Mouse (Mus musculus): ENCODE measurements around the gene Igdcc4. TPM values are rescaled to one million over a fixed set of nuclear protein-coding genes. Genes with fewer than 3 reads are reported as not detected.
A peak's percentile ranks its signal among the peaks of the same experiment; 100 is the strongest.
"Not testable (repeated sequence)": the region's sequence is repeated elsewhere in the genome, so short reads cannot be mapped to it uniquely, and the experiment has no call there.

Igdcc4 gene
- polyA plus RNA-seq (2015; fragmentation: Nextera tagmentation; extraction: Ambion mirVana), result 27.3 and 30.6 TPM in 2 replicates

DNA sequence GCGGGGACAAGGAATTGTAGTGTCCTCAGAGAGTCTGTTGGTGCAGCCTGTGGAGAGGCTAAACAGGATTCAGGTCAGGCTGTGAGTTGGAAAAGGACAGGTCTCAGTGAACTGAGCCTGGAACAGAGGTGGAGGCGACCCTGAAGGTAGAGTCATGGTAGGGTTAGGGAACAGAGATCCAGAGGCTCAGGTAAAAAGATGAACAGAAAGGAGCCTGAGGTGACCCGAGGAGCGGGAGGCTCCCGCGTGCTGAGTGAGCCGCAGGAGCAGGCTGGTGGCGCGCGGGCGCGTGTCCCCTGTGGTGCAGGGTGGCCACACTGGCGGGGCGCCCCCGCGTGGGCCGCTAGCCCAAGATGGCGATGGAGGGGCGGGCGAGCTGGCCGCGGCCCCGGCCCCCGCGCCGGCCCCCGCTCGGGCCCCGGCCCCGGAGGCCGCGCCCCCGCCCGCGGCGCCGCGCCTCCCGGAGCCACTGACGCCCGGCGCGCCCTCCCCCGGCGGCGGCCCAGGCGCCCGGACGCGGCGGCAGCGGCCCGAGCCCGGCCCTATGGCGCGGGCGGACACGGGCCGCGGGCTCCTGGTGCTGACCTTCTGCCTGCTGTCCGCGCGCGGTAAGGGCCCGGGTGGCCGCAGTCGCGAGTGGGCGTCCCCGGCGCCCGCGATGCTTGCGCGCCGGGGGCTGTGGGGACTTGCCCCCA lies at the start of gene Igdcc4:
Gene Igdcc4 (plus strand): TSS at position 496 of the 695 bp plus-strand sequence.
- 2% methylated on average over 49 of the region's 76 CpGs for WGBS
- ATAC-seq (ENCODE audit: insufficient read depth, low FRiP score, low read depth), result peak; percentile 6; the same call in 1 of the 2 replicates
- no peaks in the 10 kb centered on the region for H3K9me3 ChIP-seq

DNA sequence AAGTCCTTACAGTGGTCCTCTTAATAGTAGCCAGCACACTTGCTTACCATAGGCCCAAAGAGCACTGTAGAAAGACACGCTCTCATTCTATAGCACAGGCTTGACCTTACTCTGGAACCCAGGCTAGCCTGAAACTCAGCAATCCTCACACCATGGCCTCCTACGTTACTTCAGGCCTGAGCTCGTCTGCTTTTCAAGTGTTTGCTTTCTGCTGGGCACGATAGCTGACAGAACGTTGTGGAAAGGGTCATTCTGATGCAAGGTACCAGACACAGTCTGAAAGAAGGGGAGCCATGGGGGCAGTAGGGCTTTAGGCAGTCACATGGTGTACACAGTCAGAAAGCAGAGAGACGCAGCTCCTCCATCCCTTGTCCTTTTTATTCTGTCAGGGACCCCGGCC lies 37.0 kb upstream of the Igdcc4 start:
- no peak overlapping the region for H3K4me3 ChIP-seq (replicated peaks)
- peaks cover 38% of the 10 kb centered on the region for H3K36me3 ChIP-seq
- H3K4me1 ChIP-seq, result no peaks in the 10 kb centered on the region
- 87% methylated on average over 7 of the region's 7 CpGs for WGBS
- no peaks in the 10 kb centered on the region for H3K9me3 ChIP-seq
- no peak overlapping the region for H3K27ac ChIP-seq
- ATAC-seq (ENCODE audit: insufficient read depth, low FRiP score, low read depth), result no peak
- H3K4me2 ChIP-seq, result no peak overlapping the region
- H3K9ac ChIP-seq, result no peak overlapping the region
- no peaks in the 10 kb centered on the region for H3K27me3 ChIP-seq (replicated peaks)

More for the DNA sequence above, at the start of gene Igdcc4:
- peak within 1 kb of the TSS; percentile 82 for H3K4me3 ChIP-seq (replicated peaks)
- H3K27ac ChIP-seq, result peak within 1 kb of the TSS; percentile 91
- peaks cover 20% of the 10 kb centered on the region; the same call in 1 of the 2 replicates for H3K4me1 ChIP-seq
- H3K27me3 ChIP-seq (replicated peaks), result no peaks in the 10 kb centered on the region
- H3K9ac ChIP-seq, result peak within 1 kb of the TSS; percentile 82
- no peaks in the 10 kb centered on the region for H3K36me3 ChIP-seq
- peak within 1 kb of the TSS; percentile 95 for H3K4me2 ChIP-seq

DNA sequence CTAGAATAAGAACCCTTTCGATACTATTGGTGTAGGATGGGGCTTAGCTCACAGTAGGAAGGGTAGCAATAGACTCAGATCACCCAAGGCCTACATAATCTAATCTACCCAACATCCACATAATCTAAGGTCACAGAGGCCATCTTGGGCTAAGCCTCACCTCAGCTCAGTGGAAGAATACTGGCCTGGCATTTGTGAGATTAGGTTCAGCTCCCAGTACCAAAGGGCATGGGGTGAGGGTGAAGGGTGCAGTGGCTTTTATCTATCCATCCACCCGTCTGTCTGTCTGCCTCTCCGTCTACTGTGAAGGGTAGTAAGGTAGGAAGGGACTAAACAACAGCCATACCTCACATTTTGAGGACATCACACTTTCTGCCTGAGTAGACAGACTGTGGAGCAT lies 30.7 kb upstream of the Igdcc4 start:
- peak; percentile 80; the same call in 1 of the 2 replicates for ATAC-seq (ENCODE audit: insufficient read depth, low FRiP score, low read depth)

DNA sequence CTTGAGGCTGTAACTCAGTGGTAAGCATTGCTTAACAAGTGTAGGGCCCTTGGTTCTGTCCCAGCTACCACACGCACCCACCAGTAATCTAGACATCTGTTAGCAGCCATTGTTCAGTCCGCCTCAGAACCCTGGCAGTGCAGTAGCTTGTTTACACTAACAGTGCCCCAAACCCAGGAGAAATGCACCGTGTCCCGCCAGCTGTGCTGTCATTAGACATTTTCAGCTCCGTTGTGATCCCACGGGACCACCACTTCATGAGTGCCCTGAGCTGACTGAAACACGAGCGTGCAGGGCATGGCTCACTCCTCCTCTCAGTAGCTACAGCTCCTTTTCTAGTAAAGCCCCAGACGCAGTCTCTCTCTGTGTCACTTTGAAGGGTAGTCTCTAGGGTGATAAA lies 27.7 kb upstream of the Igdcc4 start:
- H3K4me1 ChIP-seq, result no peaks in the 10 kb centered on the region
- H3K4me2 ChIP-seq, result no peak overlapping the region
- H3K36me3 ChIP-seq, result peaks cover 19% of the 10 kb centered on the region
- no peak overlapping the region for H3K4me3 ChIP-seq (replicated peaks)
- WGBS, result 66% methylated on average over 9 of the region's 9 CpGs
- H3K9ac ChIP-seq, result no peak overlapping the region
- no peak overlapping the region for H3K27ac ChIP-seq
- no peak for ATAC-seq (ENCODE audit: insufficient read depth, low FRiP score, low read depth)
- no peaks in the 10 kb centered on the region for H3K9me3 ChIP-seq
- no peaks in the 10 kb centered on the region for H3K27me3 ChIP-seq (replicated peaks)

More for the DNA sequence above, 30.7 kb upstream of the Igdcc4 start:
- Histone ChIP-seq H3K36me3 (peaks cover 18% of the 10 kb centered on the region), H3K27ac (no peak overlapping the region), H3K9me3 (no peaks in the 10 kb centered on the region), H3K4me3 (replicated peaks) (no peak overlapping the region), H3K9ac (no peak overlapping the region), H3K4me2 (no peak overlapping the region), H3K4me1 (no peaks in the 10 kb centered on the region), H3K27me3 (replicated peaks) (no peaks in the 10 kb centered on the region)
- 82% methylated on average over 3 of the region's 3 CpGs for WGBS

DNA sequence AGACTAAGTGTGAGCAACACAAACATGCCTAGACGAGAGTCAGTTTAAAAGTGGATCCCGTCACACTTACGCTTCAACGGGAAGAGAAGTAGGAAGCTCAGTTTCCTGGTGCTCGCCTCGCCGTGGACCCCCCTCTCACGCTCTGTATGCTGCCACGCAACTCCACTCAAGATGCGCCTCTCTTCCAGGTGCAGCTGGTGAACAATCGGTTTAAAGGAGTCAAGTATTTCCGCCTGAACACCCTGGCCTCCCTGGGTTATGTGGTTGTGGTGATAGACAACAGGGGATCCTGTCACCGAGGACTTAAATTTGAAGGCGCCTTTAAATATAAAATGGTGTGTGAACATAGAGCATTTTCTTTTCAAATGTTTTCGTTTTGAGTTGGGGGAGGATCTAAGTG lies 27.0 kb upstream of the Igdcc4 start:
- H3K4me1 ChIP-seq, result no peaks in the 10 kb centered on the region
- H3K36me3 ChIP-seq, result peaks cover 24% of the 10 kb centered on the region
- H3K4me3 ChIP-seq (replicated peaks), result no peak overlapping the region
- no peak overlapping the region for H3K27ac ChIP-seq
- WGBS, result 88% methylated on average over 15 of the region's 15 CpGs
- no peaks in the 10 kb centered on the region for H3K9me3 ChIP-seq
- no peak for ATAC-seq (ENCODE audit: insufficient read depth, low FRiP score, low read depth)
- H3K9ac ChIP-seq, result no peak overlapping the region
- H3K4me2 ChIP-seq, result no peak overlapping the region
- H3K27me3 ChIP-seq (replicated peaks), result no peaks in the 10 kb centered on the region

DNA sequence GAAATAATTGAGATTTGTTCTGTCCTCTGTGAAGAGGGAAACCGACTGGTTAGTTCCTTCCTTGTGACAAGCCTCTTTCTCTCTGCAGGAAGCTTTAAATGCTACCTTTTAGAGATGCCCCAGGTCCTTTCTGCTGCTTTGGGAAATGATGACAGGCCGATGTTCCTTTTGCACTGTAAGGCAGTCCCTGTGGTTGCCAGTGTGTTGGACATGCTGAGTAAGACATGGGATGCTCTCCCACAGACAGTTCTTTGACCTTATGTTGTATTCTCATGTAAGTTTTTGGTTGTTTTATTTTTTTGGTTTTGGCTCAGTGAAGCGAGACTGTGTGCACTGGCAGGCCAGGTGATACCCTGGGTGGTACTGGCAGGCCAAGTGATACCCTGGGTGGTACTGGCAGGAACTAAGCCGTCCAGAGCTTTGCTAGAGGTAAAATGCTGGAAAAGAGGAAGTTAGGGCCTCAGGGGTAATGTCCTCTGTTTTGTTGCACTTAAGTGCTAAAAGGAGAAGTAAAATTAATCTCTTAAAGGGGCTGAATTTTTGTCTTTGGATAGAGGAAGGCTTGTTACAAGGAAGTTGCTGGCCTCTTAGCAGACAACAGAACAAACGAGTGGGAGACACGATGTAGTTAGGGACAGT lies 26.3 kb upstream of the Igdcc4 start:
- no peak overlapping the region for H3K9ac ChIP-seq
- no peak for ATAC-seq (ENCODE audit: insufficient read depth, low FRiP score, low read depth)
- H3K4me1 ChIP-seq, result no peaks in the 10 kb centered on the region
- H3K9me3 ChIP-seq, result no peaks in the 10 kb centered on the region
- no peaks in the 10 kb centered on the region for H3K27me3 ChIP-seq (replicated peaks)
- H3K27ac ChIP-seq, result no peak overlapping the region
- 82% methylated on average over 6 of the region's 6 CpGs for WGBS
- H3K36me3 ChIP-seq, result peaks cover 20% of the 10 kb centered on the region
- no peak overlapping the region for H3K4me3 ChIP-seq (replicated peaks)
- H3K4me2 ChIP-seq, result no peak overlapping the region

DNA sequence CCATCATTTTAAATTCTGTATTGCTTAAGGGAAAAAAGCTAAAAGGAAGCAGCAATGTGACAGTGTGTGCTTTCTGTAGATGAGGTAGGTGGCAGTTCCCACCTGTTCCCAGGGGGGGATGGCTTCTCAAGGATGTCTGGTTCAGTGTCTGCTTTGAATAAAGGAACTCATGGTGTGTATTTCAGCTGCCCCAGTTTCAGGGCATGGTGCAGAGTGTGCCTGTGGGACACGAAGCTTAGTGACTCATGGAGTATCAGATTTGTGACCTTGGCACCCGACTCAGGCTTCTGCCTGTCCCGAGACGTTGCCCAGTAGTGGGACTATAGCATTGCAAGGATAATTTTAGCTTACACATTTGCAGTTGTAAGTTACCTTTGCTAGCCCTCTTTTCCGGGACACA lies 23.8 kb upstream of the Igdcc4 start:
- no peak overlapping the region for H3K9ac ChIP-seq
- WGBS, result 86% methylated on average over 5 of the region's 5 CpGs

DNA sequence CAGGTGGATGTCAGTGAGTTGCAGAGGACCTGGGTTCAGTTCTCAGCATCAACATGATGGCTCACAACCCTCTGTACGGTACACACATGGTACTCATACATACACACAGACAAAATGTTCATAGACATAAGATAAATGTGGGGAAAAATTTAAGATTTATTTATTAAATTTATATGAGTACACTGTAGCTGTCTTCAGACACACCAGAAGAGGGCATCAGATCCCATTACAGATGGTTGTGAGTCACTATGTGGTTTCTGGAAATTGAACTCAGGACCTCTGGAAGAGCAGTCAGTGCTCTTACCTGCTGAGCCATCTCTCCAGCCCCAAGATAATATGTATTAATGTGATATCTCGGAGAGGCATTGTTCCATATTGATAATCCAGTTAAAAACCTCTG lies 21.1 kb upstream of the Igdcc4 start:
- not testable (repeated sequence) for H3K9me3 ChIP-seq; H3K4me1 ChIP-seq; ATAC-seq (ENCODE audit: insufficient read depth, low FRiP score, low read depth); H3K27me3 ChIP-seq (replicated peaks); H3K27ac ChIP-seq; H3K4me3 ChIP-seq (replicated peaks); H3K9ac ChIP-seq; H3K4me2 ChIP-seq
- peaks cover 34% of the 10 kb centered on the region for H3K36me3 ChIP-seq
- WGBS, result 91% methylated on average over 2 of the region's 2 CpGs

More for the DNA sequence above, 23.8 kb upstream of the Igdcc4 start:
- ATAC-seq (ENCODE audit: insufficient read depth, low FRiP score, low read depth), result no peak
- Histone ChIP-seq H3K4me2 (no peak overlapping the region), H3K36me3 (peaks cover 24% of the 10 kb centered on the region), H3K4me3 (replicated peaks) (no peak overlapping the region), H3K4me1 (no peaks in the 10 kb centered on the region), H3K9me3 (no peaks in the 10 kb centered on the region), H3K27me3 (replicated peaks) (no peaks in the 10 kb centered on the region), H3K27ac (no peak overlapping the region)

DNA sequence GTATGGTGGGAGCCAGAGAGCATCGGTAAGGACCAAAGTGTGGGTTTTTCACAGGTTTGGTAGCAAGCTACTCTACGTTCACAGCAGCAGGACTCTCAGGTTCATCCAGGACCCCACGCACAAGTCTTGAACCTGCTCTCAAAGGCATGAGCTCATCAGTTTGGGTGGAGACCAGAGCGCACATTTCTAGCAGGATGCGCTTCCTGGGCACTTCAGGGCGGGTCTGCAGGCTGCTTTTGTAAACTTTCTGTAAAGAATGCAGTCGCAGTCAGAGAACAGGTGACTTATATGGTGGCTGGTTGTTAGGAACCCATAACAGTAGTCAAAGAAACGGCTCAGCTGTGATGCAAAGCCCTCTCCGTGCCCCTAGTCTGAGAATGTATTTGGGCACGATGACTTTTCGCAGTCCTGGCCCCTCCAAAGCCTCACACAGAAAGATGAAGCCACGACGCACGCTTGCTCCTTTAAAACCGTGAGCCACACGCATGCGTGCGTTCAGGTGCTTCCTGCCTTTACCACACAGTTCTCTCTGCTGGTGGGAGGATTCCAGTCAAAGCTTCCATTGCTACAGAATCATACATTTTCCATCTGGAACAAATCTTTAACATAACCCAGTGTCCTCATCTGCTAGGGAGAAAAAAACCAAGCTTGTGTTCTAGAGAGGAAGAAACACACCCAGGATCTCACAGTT lies 18.1 kb upstream of the Igdcc4 start:
- Histone ChIP-seq H3K36me3 (peaks cover 29% of the 10 kb centered on the region), H3K27me3 (replicated peaks) (no peaks in the 10 kb centered on the region), H3K4me2 (no peak overlapping the region), H3K4me1 (no peaks in the 10 kb centered on the region), H3K27ac (no peak overlapping the region), H3K9ac (no peak overlapping the region), H3K9me3 (no peaks in the 10 kb centered on the region), H3K4me3 (replicated peaks) (no peak overlapping the region)
- no peak for ATAC-seq (ENCODE audit: insufficient read depth, low FRiP score, low read depth)
- 85% methylated on average over 18 of the region's 18 CpGs for WGBS

DNA sequence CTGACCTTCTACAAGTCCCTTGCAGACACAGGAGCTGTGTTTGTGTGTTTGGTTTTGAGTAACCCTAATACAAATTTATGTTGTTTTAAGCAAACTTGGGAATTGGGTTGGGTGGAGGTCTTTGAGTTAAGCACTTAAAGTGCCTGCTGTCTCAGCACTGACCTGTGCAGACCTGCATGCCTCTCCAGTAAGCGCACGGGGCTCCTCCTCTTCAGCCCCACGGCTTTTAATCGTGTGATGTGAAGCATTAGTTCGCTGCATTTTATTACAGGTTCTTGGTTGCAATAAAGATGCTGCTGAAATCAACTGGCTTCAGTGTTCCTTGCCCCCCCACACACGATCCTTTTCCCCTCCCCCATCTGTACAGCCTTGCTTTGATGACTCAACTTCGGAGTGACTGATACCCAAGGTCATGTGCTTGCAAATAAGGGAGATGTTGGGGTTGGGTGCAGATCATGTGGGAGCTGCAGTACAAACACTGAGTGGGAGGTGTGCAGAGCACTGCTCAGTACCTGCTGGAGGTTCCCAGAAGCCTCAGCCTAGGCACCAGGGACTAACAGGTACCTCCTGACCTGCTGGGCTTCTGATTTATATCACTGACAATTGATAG lies 17.0 kb upstream of the Igdcc4 start:
- H3K9me3 ChIP-seq, result no peaks in the 10 kb centered on the region
- peak; percentile 86; the same call in 1 of the 2 replicates for ATAC-seq (ENCODE audit: insufficient read depth, low FRiP score, low read depth)
- H3K4me3 ChIP-seq (replicated peaks), result no peak overlapping the region
- H3K4me2 ChIP-seq, result no peak overlapping the region
- no peaks in the 10 kb centered on the region for H3K27me3 ChIP-seq (replicated peaks)
- H3K9ac ChIP-seq, result no peak overlapping the region
- no peaks in the 10 kb centered on the region for H3K4me1 ChIP-seq
- no peak overlapping the region; the same call in 1 of the 2 replicates for H3K27ac ChIP-seq
- H3K36me3 ChIP-seq, result peaks cover 21% of the 10 kb centered on the region
- 63% methylated on average over 7 of the region's 7 CpGs for WGBS

DNA sequence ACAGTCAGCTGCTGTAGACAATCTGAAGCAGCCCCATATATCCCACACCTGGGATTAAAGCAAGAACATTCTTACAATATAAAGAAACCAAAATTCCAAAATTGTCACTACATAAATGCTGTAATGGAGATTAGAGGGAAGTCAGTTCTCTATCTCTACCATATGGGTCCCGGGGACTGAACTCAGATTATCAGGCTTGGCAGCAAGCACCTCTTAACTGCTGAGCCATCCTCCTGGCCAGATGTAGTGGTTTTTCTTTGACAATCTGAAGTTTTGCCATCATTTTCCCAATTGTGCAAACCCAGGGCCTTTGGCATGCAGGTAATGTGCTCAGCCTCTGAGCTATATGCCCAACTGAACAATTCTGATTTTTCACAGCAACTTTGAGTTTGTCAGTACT lies 16.0 kb upstream of the Igdcc4 start:
- no peak overlapping the region for H3K27ac ChIP-seq
- H3K4me1 ChIP-seq, result no peaks in the 10 kb centered on the region
- H3K36me3 ChIP-seq, result peaks cover 21% of the 10 kb centered on the region
- H3K9me3 ChIP-seq, result no peaks in the 10 kb centered on the region
- H3K4me3 ChIP-seq (replicated peaks), result no peak overlapping the region
- 81% methylated on average over 1 of the region's 1 CpGs for WGBS
- no peak overlapping the region for H3K9ac ChIP-seq
- no peaks in the 10 kb centered on the region for H3K27me3 ChIP-seq (replicated peaks)
- ATAC-seq (ENCODE audit: insufficient read depth, low FRiP score, low read depth), result no peak
- H3K4me2 ChIP-seq, result no peak overlapping the region
